Mouse (Mus musculus): ENCODE data around the gene Xpo1.

GRCm38 (mm10) chr11:23259481-23259880 is 3.6 kb downstream of the Xpo1 start:
- TF ChIP-seq EP300 (IDR thresholded peaks at IDR 0.05; ENCODE audit: low read depth) (no peak), CTCF (IDR thresholded peaks at IDR 0.05; ENCODE audit: low read depth) (no peak)

Measured in liver, postnatal 0 days (tissue).